Mouse (Mus musculus): ENCODE results near the gene Gm10837.
"Not testable (repeated sequence)": the region's sequence is repeated elsewhere in the genome, so short reads cannot be mapped to it uniquely, and the experiment has no call there.

Gene Gm10837

DNA sequence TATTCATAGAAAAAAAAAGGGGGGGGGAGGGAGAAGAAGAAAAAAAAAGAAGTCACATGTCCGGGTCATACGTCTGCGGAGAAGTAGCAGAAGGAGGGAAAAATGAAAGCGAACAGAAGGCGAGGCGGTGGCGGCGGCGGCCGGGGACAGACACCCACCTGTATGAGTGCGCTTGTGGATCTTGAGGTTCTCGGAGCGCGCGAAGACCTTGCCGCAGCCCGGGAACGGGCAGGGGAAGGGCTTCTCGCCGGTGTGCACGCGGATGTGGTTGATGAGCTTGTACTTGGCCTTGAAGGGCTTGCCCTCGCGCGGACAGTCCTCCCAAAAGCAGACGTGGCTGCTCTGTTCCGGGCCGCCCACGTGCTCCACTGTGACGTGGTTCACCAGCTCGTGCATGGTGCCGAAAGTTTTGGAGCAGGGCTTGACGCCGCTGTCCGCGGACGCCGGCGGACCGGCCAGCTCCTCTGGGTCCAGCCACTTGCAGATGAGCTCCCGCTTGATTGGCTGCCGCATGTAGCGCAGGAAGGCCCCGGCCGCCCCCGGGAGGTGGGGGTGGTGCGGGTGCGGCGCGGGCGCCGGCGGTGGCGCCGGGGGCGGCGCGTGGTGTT, 26.5 kb upstream of the Gm10837 start:
- in situ Hi-C loops (cut with MboI; ENCODE audit: low pct_unique_long_range_greater_than_20kb in 1 of 2, low sequenced_read_pairs in 2 of 2, unreplicated experiment in 1 of 2) = not testable (repeated sequence)

DNA sequence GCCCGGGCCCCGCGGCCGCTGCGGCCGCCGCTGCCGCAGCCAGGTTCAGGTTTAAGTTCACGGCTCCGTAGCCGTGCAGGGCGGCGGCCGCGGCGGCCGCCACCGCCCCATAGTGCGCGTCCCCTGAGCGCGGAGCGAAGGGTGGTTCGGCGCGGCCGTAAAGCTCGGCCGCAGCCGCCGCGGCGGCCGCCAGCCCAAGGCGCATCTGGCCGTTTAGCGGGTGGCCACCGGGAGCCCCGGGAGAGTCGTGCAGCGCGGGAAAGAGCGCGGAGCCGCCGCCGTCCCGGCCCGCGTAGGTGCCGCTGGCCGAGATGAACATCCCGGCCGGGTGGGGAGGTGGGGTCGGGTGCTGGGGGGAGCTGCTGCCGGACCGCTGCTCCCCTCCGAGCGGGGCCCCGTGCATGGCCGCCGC, 26.0 kb upstream of the Gm10837 start:
- in situ Hi-C loops (cut with MboI; ENCODE audit: low pct_unique_long_range_greater_than_20kb in 1 of 2, low sequenced_read_pairs in 2 of 2, unreplicated experiment in 1 of 2) = no loop called here

DNA sequence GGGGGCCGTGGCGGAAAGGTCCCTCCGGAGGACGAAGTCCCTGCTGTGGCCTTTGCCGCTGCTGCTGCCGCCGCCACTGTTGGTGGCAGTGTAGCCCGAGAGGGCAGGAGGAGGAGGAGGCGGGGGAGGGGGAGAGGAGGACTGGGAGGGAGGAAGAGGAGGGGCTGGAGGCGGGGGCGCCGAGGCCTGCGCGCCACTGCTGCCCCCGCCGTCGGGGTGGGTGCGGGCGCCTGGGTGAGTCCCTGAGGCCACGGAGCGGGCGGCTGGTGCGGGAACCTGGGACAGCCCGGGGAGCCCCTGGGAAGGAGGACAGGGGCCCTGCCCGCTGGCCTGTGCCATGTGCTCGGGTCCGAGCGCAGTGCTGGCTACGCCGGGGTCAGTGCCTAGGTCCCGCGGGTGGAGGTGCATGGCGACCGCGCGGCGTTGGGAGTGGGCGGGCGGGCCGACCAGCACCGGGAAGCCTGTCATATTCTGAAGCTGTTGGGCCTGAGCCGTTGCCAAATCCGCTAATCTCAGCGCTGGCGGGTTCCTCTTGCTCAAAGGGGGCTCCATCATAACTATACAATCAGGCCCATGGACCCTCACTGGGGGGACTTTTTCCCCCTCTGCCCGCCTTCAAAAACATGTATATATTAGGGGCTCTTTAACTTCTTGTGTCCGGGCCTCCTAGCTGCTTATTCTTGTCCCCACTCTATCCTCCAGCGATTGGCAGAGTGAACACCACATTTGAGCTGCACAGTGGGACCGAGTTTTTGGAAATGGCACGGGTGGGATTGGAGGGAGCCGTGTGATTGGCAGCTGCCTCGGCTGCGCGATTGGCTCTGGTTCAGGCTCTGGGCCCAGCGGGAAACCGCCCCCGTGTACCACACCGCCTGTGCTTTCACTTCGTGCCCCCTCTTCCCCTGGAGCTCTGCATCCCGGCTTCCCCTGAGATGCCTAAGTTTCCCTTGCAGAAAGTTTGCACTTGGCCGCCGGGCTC, 25.3 kb upstream of the Gm10837 start, which contains the start of gene Zic5:
Zic5 (minus strand) TSS at position 915 of the 979 bp plus-strand sequence.
- in situ Hi-C loops (cut with MboI; ENCODE audit: low pct_unique_long_range_greater_than_20kb in 1 of 2, low sequenced_read_pairs in 2 of 2, unreplicated experiment in 1 of 2) = no loop called here

DNA sequence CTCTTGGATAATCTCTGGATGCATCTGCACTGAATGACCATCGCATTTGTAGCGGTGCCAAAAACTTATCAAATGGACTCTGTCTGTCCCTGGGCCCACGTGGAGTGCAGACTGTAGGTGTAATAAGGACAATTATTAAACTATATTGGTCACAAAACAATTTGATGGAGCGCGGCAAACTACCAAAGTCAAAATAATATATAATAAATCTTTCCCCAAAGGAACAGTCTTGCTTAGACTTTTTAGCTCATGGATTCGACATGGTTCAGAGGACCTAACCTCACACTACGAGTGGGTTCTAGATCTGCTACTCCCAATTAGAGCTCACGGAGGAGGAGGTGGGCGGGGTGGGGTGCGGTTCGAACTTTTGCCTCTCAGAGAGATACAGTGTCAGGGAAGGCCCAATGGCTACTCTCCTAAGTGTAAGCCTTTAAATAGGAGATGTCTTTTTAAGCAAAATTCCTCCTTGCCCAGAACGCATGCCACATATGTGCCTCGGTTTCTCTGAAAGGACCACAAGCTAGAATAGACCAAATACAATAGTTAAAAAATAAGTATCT, 24.4 kb upstream of the Gm10837 start:
- in situ Hi-C loops (cut with MboI; ENCODE audit: low pct_unique_long_range_greater_than_20kb in 1 of 2, low sequenced_read_pairs in 2 of 2, unreplicated experiment in 1 of 2) = no loop called here

DNA sequence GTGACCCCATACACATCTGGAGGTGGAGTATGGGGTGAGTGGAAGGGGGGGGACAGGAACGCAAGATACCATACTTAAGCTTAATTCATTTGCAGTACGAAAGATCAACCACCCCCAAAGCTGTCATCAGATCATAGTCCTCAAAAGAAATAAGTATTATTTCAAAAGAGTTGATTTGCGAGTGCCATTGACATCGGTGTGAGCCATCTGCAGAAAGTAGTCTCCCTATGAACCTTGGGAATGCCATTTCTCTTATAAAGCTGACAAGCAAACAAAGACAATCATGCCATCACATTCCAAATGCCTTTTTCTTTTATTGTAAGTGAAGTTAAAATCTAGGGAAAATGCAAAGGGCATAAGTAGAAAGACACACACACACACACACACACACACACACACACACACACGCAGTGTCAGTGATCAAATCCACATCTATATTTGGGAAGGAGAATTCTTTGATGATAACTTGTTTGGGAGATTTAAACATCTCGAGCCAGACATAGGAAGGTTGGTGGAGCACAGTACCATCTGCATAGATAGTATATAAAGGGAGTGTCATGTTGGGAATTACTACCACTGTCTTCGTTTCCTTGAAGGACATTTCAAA, 23.5 kb upstream of the Gm10837 start:
- in situ Hi-C loops (cut with MboI; ENCODE audit: low pct_unique_long_range_greater_than_20kb in 1 of 2, low sequenced_read_pairs in 2 of 2, unreplicated experiment in 1 of 2) = no loop called here

DNA sequence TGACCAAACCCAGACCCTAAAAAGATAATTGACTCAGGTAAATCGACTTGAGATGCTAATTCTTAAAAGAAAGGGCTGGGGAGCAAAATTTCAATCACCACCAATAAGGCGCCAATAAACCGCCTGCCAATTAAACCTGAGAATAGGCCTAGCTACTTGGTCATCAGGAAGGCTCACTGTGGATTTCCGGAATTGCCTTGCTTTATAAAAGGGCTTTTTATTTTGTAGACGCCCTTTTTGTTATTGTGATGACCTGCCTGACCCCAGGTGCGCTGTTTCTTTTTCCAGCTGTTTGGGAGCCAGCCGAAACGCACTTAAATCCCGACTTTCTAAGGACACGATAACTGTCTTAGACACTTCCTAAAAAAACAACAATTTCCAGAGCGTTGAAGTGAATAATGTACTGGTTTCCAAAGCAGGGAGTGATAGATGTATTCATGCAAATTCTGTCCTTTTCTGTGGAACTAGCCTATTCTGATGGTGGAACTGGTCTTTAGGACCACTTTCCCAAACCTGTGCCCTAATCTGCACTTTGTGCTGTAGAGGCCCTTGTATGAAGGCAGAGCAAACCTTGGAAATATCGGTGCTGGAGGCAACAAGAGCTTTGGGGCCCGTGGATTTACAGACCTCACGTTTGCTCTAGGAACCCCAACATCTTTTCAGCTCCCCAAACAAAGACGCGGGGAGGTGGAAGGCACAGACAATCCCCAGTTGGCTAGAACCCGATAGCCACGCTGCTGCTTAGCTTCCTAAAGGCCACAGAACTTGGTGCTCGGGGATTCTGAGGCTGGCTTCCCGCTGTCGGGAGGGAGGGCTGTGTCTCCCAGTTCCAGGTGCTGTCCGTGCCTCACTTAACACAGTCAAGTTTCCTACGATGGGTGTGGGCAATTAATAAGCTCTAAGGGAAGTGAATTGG, 22.2 kb upstream of the Gm10837 start:
- in situ Hi-C loops (cut with MboI; ENCODE audit: low pct_unique_long_range_greater_than_20kb in 1 of 2, low sequenced_read_pairs in 2 of 2, unreplicated experiment in 1 of 2) = no loop called here

DNA sequence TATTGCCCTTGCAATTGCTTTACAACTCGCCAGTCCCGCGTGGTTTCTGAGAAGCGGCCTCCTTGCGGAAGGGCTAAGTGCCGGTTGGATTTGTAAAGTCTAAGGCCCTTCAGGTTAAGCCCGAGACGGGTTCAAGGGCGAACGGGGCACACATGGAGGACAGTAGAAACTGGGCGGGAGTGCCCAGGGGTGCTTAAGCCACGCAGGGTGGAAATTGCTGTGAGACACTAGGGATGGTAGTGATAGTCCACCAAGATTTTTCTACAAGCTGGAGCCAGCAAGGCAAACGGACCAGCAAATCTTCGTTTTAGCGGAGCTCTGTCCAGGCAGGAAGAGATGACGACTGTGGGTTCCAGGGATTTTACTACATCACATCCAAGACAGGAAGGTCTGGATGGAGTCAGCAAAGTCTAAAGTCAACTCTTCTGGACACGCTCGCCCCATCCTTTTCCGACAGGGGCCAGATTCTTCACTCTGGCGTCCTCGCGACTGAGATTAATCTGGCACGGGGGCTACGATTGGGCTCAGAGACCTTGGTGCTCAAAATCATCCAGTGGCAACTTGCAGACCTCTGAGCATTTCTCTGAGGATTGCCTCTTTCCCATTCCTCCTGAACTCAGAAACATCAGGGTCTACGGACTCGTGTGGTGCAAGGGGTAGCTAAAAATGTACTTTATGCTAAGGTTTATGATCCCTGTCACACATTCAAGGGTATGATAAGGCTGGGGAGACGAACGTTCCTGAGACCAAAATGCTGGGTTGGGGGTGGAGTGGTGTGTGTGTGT, 21.2 kb upstream of the Gm10837 start:
- in situ Hi-C loops (cut with MboI; ENCODE audit: low pct_unique_long_range_greater_than_20kb in 1 of 2, low sequenced_read_pairs in 2 of 2, unreplicated experiment in 1 of 2) = no loop called here

DNA sequence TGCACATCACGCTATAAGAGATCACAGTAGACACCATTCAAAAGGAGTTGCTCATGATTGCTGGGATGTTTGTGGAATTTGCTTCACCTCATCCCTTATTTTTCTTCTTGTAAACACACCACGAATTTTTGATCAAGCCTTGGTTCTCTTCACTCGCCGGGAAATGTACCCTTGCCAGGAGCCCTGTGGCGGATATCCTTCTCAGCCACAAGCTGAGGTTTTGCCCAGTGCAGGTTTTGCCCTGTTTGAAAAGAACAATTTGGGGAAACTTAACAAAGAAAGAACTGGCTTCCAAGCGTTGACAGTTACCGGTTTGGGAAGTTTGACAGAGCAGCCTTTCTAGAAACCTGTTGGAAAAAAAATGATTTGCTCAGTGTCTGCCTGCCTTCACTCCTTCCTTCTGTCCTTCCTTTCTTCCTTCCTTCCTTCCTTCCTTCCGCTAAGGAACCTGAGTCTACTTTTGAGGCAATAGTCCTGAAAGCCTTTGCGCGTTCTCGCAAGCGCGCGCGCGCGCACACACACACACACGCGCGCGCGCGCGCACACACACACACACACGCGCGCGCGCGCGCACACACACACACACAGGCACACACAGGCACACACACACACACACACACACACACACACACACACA, 18.8 kb upstream of the Gm10837 start:
- in situ Hi-C loops (cut with MboI; ENCODE audit: low pct_unique_long_range_greater_than_20kb in 1 of 2, low sequenced_read_pairs in 2 of 2, unreplicated experiment in 1 of 2) = no loop called here

DNA sequence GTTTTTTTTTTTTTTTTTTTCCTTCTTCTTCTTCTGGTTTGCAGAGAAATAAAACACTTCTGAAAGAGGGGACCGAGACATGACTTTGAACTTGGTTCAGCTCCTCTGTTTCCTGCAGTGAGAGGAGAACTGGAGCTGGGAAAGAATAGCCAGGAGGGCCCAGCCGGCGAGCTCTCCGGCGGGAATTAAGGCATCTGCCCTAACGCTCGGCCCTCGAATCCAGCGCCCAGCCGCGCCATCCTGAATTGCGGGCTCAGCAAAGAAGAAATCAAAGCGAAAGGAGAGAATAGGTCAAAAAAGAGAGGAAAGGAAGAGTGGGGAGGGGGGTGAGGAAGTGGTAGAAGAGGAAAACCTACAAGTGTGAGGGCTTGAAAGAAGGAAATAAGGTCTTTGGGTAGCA, 18.2 kb upstream of the Gm10837 start:
- in situ Hi-C loops (cut with MboI; ENCODE audit: low pct_unique_long_range_greater_than_20kb in 1 of 2, low sequenced_read_pairs in 2 of 2, unreplicated experiment in 1 of 2) = no loop called here

DNA sequence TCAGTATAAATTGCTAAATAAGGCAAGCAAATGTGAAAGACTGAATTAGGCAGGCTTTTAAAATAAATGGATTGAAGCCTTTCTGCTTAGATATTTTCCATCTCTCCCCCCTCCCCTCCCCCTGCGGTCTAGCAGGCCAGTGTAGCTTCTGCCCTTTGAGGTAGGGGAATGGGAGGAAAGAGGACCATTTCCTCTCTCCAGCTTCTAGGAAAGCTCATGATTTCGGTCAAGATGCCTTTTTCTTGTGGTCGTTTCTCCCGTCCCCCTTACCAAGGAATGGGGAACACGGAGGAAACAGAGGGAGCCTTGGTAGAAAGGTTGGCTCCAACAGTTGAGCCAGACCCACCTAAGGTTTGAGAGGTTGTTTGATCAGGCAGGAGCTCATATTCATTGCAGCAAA, 17.7 kb upstream of the Gm10837 start:
- in situ Hi-C loops (cut with MboI; ENCODE audit: low pct_unique_long_range_greater_than_20kb in 1 of 2, low sequenced_read_pairs in 2 of 2, unreplicated experiment in 1 of 2) = no loop called here

DNA sequence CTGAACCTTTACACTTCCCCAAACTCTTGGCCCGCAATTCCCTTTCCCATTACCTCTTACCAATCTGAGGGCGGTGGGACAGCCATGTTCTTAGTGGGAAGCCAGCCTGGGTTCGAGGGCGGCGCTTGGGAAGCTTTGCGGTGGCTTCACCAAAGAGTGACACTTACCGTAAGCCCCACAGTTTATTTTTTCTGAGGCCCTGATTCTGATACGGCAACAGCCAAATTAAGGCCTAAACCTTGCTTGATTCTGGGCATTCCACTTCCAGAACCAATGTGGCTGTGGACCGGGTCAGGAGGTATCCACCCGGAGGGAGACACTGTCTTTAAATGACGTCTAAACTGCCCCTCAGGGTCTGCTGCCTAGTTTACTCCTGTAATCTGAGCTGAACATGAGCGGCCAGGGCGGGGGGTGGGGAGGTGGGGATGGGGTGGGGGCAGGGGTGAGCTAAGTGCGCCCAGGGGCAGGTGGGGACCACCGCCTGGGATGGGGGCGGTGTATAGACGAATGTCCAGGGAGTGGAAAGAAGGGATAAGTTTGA, 17.1 kb upstream of the Gm10837 start:
- in situ Hi-C loops (cut with MboI; ENCODE audit: low pct_unique_long_range_greater_than_20kb in 1 of 2, low sequenced_read_pairs in 2 of 2, unreplicated experiment in 1 of 2) = no loop called here

DNA sequence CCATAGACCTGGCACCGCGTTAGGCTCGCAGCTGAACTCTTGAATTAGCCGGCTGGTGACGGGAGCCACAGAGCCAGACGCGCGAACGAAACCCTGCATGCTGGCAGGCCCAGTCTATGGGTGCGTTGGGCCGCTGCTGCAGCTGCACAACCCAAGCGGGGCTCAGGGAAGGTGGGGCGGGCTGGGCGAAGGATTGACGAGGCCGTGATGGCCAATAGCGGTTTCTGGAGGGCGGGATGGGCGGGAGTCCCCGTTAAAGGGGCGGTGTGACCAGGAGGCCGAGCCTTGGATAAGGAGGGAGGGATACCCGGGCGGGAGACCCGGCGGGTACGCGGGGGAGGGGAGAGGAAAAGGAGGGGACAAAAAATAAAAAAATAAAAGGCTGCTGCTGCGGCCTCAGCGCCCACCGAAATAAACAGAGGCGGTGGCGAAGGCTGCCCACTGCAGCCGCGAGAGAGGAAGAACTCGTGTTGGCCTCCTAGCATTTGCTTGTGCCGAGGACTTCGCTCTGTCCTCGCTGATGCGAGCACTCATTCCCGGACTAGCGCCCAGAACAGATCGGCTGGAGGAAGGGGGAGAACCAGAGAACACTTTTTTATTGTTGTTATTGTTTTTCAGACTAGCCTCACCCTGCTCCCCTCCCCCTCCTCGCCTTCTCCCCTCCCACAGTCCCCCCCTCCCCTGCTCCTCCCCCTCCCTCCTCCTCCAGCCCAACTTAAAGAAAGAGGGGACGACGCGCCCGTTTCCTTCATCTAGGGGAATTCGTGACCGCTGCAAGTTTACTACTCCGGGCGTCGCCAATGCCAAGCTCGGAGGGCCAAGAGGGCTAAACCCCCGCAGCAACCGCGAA, 16.1 kb upstream of the Gm10837 start:
- in situ Hi-C loops (cut with MboI; ENCODE audit: low pct_unique_long_range_greater_than_20kb in 1 of 2, low sequenced_read_pairs in 2 of 2, unreplicated experiment in 1 of 2) = no loop called here

DNA sequence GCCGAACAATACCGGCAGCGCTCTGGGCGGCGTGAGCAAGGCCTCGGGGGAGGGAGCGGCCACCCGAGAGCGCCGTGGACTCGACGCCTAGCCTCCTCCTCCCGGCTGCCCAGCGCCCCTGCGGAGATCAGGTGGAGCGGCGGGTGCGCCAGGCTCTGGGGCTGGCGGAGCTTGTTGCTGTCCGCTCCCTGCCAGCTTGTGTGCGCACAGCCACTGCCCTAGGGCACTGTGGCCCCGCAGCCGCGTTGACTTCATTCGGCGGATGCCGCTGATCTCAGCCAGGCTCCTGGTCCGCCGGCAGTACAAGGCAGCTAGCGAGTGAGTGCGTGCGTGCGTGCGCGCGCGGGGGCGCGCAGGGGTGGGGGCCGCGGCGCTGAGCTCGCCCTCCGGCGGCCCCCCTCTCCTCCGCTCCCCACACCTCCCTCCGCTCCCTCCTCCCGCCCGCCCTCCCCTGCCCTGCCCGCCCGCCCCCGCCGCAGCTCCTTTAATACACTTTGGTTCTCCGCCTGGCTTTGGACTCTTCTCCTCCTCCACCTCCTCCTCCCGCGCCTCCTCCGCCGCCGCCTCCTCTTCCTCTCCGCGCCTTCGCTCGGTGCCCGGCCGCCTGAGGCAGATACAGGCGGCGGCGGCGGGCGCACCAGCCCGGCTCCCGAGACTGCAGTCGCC, 15.4 kb upstream of the Gm10837 start, which contains the start of gene Zic2:
Zic2 (plus strand) TSS at position 545 of the 666 bp plus-strand sequence.
- in situ Hi-C loops (cut with MboI; ENCODE audit: low pct_unique_long_range_greater_than_20kb in 1 of 2, low sequenced_read_pairs in 2 of 2, unreplicated experiment in 1 of 2) = no loop called here

DNA sequence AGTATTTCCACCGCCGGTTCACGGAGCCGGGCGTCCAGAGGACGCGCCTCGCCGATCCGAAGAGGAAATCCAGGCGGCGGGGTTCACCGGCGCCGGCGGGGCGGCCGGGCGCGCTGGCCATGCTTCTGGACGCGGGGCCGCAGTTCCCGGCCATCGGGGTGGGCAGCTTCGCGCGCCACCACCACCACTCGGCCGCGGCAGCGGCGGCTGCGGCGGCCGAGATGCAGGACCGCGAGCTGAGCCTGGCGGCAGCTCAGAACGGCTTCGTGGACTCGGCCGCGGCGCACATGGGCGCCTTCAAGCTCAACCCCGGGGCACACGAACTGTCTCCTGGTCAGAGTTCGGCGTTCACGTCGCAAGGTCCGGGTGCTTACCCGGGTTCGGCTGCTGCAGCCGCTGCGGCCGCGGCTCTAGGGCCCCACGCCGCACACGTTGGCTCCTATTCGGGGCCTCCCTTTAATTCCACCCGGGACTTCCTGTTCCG, 14.8 kb upstream of the Gm10837 start:
- in situ Hi-C loops (cut with MboI; ENCODE audit: low pct_unique_long_range_greater_than_20kb in 1 of 2, low sequenced_read_pairs in 2 of 2, unreplicated experiment in 1 of 2) = no loop called here

Data from mouse embryonic stem cell (cell line).